Comparison of ENCODE assay signal across 8 mouse cellular contexts in the genomic region with DNA sequence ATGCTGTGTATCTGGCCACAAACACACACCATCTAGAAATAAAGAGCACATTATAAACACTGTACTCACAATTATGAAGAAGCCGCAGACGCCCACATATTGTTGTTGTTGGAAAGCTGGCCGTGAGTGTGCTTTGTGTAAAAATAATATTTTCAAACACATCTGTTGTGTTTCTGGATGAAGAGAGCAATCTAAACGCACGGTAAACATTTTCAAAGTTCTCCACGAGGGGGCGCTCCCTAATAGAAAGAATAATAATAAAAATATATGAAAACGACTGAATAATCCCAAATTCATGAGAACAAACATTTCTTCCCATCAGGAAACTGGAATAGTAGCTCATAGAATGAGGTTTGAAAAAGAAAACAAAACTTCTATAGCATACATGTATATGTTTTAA.
DNase-seq lines count a peak whose midpoint lies in the region; TF ChIP-seq lines count a peak whose summit lies in the region.

No protein-coding gene starts in this region.

- no peak for TF ChIP-seq POLR2A in lung, adult 2 months (IDR thresholded peaks at IDR 0.05; ENCODE audit: borderline replicate concordance, extremely low read depth, low read depth, low read length)

- H3K4me1 ChIP-seq in lung, adult 2 months (ENCODE audit: control insufficient read depth, insufficient read depth, low read length), result no peaks in the 10 kb centered on the region

- DNase-seq in frontal cortex, postnatal 25 days (ENCODE audit: low spot score in 2 of 2), result peak; percentile 22 to 23
- DNase-seq in frontal cortex, postnatal 10 days (ENCODE audit: low spot score in 2 of 2), result no peak
- peak; percentile 5 for DNase-seq in lung, postnatal 10 days
- DNase-seq in lung, adult 2 months, result no peak
- DNase-seq in brain, adult 2 months (ENCODE audit: low read depth, low spot score), result peak; percentile 39
- peak; percentile 22 for DNase-seq in layer of hippocampus, adult 9-11 months
- DNase-seq in thymus, adult 18-20 months, result no peak
- no peak for DNase-seq in natural killer cell, adult 2 months (ENCODE audit: low spot score in 2 of 2)

- 16% methylated on average over 8 of the region's 8 CpGs for WGBS in lung, adult 2 months

- TF ChIP-seq CTCF in lung, adult 2 months (IDR thresholded peaks at IDR 0.05; ENCODE audit: insufficient read depth, low read length), result no peak

- no peak overlapping the region for H3K4me3 ChIP-seq in lung, adult 2 months (replicated peaks; ENCODE audit: extremely low read depth, low read depth, low read length)

Comparison
In these comparisons a context has a peak if more than half of its experiments do, and no peak if none do; other contexts are left out.
1. DNase-seq: peak in frontal cortex, postnatal 25 days (2 of 2), lung, postnatal 10 days (single experiment), brain, adult 2 months (single experiment) and layer of hippocampus, adult 9-11 months (single experiment); none in frontal cortex, postnatal 10 days (0 of 2), lung, adult 2 months (single experiment), thymus, adult 18-20 months (0 of 2) and natural killer cell, adult 2 months (0 of 2).